Mouse (Mus musculus): Measurements from ENCODE around the gene Rarb.

DNA sequence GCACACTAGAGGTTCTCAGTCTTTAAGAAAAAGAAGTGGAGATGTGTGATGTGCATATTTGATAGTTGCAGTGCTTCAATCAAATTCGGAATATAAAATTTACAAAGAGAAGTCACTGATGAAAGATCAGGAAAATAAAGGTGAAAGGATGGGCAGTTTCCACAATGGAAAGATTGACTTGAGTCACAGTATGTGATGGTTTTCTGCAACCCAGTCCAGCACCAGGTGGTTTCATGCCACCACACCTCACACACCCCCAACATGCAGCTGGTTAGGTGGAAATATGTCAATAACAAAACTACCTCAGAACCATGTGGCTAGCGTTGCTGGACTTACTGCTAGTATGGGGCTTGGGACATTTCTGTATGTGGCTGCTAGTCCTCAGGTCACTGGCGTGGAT lies 386.4 kb downstream of the Rarb start:
- TF ChIP-seq POLR2A (IDR thresholded peaks at IDR 0.05; ENCODE audit: borderline replicate concordance, extremely low read depth, insufficient read depth, insufficient read length, poor library complexity, severe bottlenecking) (no peak), CTCF (IDR thresholded peaks at IDR 0.05; ENCODE audit: borderline replicate concordance, extremely low read depth, insufficient read depth, insufficient read length) (no peak)

All from brain, embryonic 14.5 days (tissue).